Mouse (Mus musculus): ENCODE data around the gene Mapk1ip1l. TPM values are rescaled to one million over a fixed set of nuclear protein-coding genes. Genes with fewer than 3 reads are reported as not detected.
A peak's percentile ranks its signal among the peaks of the same experiment; 100 is the strongest.

Mapk1ip1l gene
- polyA plus RNA-seq (2014; fragmentation: Nextera tagmentation; extraction: Ambion mirVana) = 84.7 and 88.8 TPM in 2 replicates

DNA sequence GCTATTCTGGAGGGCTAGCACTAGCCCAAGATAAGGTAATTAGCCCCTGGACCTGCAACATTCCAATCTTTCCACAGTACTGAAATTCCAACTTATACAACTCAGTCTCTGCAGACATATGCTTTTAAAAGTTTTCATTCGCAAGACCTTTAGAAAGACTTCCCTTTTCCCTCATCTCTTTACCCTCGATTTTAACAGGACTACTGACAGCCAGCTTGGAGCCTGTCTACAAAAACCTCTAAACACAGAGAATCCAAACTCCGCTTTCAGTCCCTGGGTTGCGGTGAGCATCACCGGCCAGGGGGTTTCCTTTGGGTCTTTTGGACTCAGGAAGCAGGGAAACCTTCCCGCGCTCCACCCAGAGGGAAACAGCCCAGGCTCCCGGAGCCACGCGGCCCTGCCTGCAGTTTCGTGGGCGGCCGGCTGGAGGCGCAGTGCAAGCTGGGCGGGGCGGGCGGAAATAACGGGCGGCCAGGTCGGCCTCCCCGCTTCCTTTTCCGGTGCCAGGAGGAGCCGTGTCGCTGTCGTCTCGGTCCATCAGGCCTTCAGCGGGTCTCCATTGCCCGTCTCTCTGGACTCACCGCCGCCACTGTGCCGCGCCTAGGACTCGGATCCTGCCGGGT, at the start of gene Mapk1ip1l:
Gene Mapk1ip1l, plus strand, starts transcription at position 482 of the 623 bp plus-strand sequence.
- ATAC-seq (replicated peaks; ENCODE audit: low FRiP score) = peak; percentile 83
- DNase-seq (ENCODE audit: low spot score) = peak; percentile 95
- Histone ChIP-seq H3K4me2 (peak within 1 kb of the TSS; percentile 93), H3K4me1 (replicated peaks; ENCODE audit: control insufficient read depth, insufficient read depth, low read length) (peaks cover 33% of the 10 kb centered on the region), H3K36me3 (ENCODE audit: control insufficient read depth, insufficient read depth, low read length) (no peaks in the 10 kb centered on the region; the same call in 1 of the 2 replicates), H3K27ac (ENCODE audit: low read depth, low read length) (peak within 1 kb of the TSS; percentile 91), H3K27me3 (replicated peaks; ENCODE audit: control insufficient read depth, insufficient read depth, low read length) (no peaks in the 10 kb centered on the region), H3K9me3 (ENCODE audit: control insufficient read depth, low read length) (no peaks in the 10 kb centered on the region), H3K9ac (ENCODE audit: low read depth, low read length) (peak within 1 kb of the TSS; percentile 93), H3K4me3 (ENCODE audit: low read depth, low read length) (peak within 1 kb of the TSS; percentile 85)
- WGBS = under 1% methylated on average over 34 of the region's 34 CpGs

DNA sequence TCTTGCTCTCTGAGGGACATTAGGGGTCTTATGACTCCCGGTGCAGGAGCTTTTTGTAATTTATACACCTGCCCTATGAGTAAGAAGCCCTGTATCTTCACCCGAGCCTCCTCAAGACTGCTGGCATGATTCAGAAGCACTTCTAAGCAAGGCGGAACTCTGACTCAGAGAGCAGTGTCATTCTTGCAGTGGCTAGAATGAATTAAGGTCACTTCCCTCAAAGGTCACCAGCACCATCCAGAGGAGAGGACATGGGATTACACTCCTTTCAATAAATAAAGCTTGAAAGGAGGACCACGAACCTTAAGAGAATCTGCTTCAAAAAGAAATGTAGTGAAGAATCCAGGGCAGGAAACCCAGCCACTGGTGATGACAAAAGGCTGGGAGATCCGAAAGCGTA, 48.2 kb upstream of the Mapk1ip1l start:
- no peak overlapping the region for H3K4me2 ChIP-seq
- no peak overlapping the region; the same call in 1 of the 2 replicates for H3K27ac ChIP-seq (ENCODE audit: low read depth, low read length)
- DNase-seq (ENCODE audit: low spot score) (no peak), ATAC-seq (replicated peaks; ENCODE audit: low FRiP score) (no peak)
- no peak overlapping the region for H3K9ac ChIP-seq (ENCODE audit: low read depth, low read length)
- no peaks in the 10 kb centered on the region for H3K9me3 ChIP-seq (ENCODE audit: control insufficient read depth, low read length)
- no peaks in the 10 kb centered on the region for H3K27me3 ChIP-seq (replicated peaks; ENCODE audit: control insufficient read depth, insufficient read depth, low read length)
- H3K4me3 ChIP-seq (ENCODE audit: low read depth, low read length) = no peak overlapping the region
- no peaks in the 10 kb centered on the region for H3K4me1 ChIP-seq (replicated peaks; ENCODE audit: control insufficient read depth, insufficient read depth, low read length)
- WGBS = 85% methylated on average over 6 of the region's 6 CpGs
- H3K36me3 ChIP-seq (ENCODE audit: control insufficient read depth, insufficient read depth, low read length) = peaks cover 38% of the 10 kb centered on the region

GRCm38 (mm10) chr14:47264866-47265265, 33.2 kb upstream of the Mapk1ip1l start:
- Histone ChIP-seq H3K27me3 (replicated peaks; ENCODE audit: control insufficient read depth, insufficient read depth, low read length) (no peaks in the 10 kb centered on the region), H3K9ac (ENCODE audit: low read depth, low read length) (no peak overlapping the region), H3K36me3 (ENCODE audit: control insufficient read depth, insufficient read depth, low read length) (peaks cover 35% of the 10 kb centered on the region), H3K4me1 (replicated peaks; ENCODE audit: control insufficient read depth, insufficient read depth, low read length) (no peaks in the 10 kb centered on the region), H3K4me3 (ENCODE audit: low read depth, low read length) (no peak overlapping the region), H3K27ac (ENCODE audit: low read depth, low read length) (no peak overlapping the region), H3K4me2 (no peak overlapping the region), H3K9me3 (ENCODE audit: control insufficient read depth, low read length) (no peaks in the 10 kb centered on the region)
- ATAC-seq (replicated peaks; ENCODE audit: low FRiP score) = no peak
- DNase-seq (ENCODE audit: low spot score) = no peak
- 93% methylated on average over 3 of the region's 3 CpGs for WGBS

GRCm38 (mm10) chr14:47265829-47266228, 32.2 kb upstream of the Mapk1ip1l start:
- Histone ChIP-seq H3K27me3 (replicated peaks; ENCODE audit: control insufficient read depth, insufficient read depth, low read length) (no peaks in the 10 kb centered on the region), H3K9me3 (ENCODE audit: control insufficient read depth, low read length) (no peaks in the 10 kb centered on the region), H3K4me2 (no peak overlapping the region), H3K9ac (ENCODE audit: low read depth, low read length) (no peak overlapping the region), H3K36me3 (ENCODE audit: control insufficient read depth, insufficient read depth, low read length) (peaks cover 34% of the 10 kb centered on the region), H3K4me3 (ENCODE audit: low read depth, low read length) (no peak overlapping the region), H3K27ac (ENCODE audit: low read depth, low read length) (no peak overlapping the region), H3K4me1 (replicated peaks; ENCODE audit: control insufficient read depth, insufficient read depth, low read length) (no peaks in the 10 kb centered on the region)
- ATAC-seq (replicated peaks; ENCODE audit: low FRiP score) (no peak), DNase-seq (ENCODE audit: low spot score) (no peak)
- WGBS = 90% methylated on average over 8 of the region's 8 CpGs

GRCm38 (mm10) chr14:47269056-47269455, 29.0 kb upstream of the Mapk1ip1l start:
- Histone ChIP-seq H3K27me3 (replicated peaks; ENCODE audit: control insufficient read depth, insufficient read depth, low read length) (no peaks in the 10 kb centered on the region), H3K9me3 (ENCODE audit: control insufficient read depth, low read length) (no peaks in the 10 kb centered on the region), H3K4me2 (no peak overlapping the region), H3K4me3 (ENCODE audit: low read depth, low read length) (no peak overlapping the region), H3K9ac (ENCODE audit: low read depth, low read length) (no peak overlapping the region), H3K36me3 (ENCODE audit: control insufficient read depth, insufficient read depth, low read length) (peaks cover 36% of the 10 kb centered on the region), H3K27ac (ENCODE audit: low read depth, low read length) (no peak overlapping the region), H3K4me1 (replicated peaks; ENCODE audit: control insufficient read depth, insufficient read depth, low read length) (no peaks in the 10 kb centered on the region)
- no peak for DNase-seq (ENCODE audit: low spot score)
- 95% methylated on average over 4 of the region's 4 CpGs for WGBS
- ATAC-seq (replicated peaks; ENCODE audit: low FRiP score) = no peak

GRCm38 (mm10) chr14:47269706-47270105, 28.4 kb upstream of the Mapk1ip1l start:
- H3K27me3 ChIP-seq (replicated peaks; ENCODE audit: control insufficient read depth, insufficient read depth, low read length) = no peaks in the 10 kb centered on the region
- no peak overlapping the region for H3K4me2 ChIP-seq
- no peak overlapping the region for H3K9ac ChIP-seq (ENCODE audit: low read depth, low read length)
- ATAC-seq (replicated peaks; ENCODE audit: low FRiP score) (no peak), DNase-seq (ENCODE audit: low spot score) (no peak)
- H3K4me1 ChIP-seq (replicated peaks; ENCODE audit: control insufficient read depth, insufficient read depth, low read length) = peaks cover 5% of the 10 kb centered on the region; the same call in 1 of the 2 replicates
- peaks cover 38% of the 10 kb centered on the region for H3K36me3 ChIP-seq (ENCODE audit: control insufficient read depth, insufficient read depth, low read length)
- no peaks in the 10 kb centered on the region for H3K9me3 ChIP-seq (ENCODE audit: control insufficient read depth, low read length)
- H3K4me3 ChIP-seq (ENCODE audit: low read depth, low read length) = no peak overlapping the region
- WGBS = 94% methylated on average over 2 of the region's 2 CpGs
- H3K27ac ChIP-seq (ENCODE audit: low read depth, low read length) = no peak overlapping the region

GRCm38 (mm10) chr14:47273751-47274150, 24.3 kb upstream of the Mapk1ip1l start:
- H3K4me1 ChIP-seq (replicated peaks; ENCODE audit: control insufficient read depth, insufficient read depth, low read length) = peaks cover 13% of the 10 kb centered on the region
- no peaks in the 10 kb centered on the region for H3K27me3 ChIP-seq (replicated peaks; ENCODE audit: control insufficient read depth, insufficient read depth, low read length)
- 92% methylated on average over 3 of the region's 3 CpGs for WGBS
- peaks cover 23% of the 10 kb centered on the region for H3K36me3 ChIP-seq (ENCODE audit: control insufficient read depth, insufficient read depth, low read length)
- no peak for ATAC-seq (replicated peaks; ENCODE audit: low FRiP score)
- H3K27ac ChIP-seq (ENCODE audit: low read depth, low read length) = no peak overlapping the region
- H3K4me2 ChIP-seq = no peak overlapping the region
- H3K9ac ChIP-seq (ENCODE audit: low read depth, low read length) = no peak overlapping the region
- no peaks in the 10 kb centered on the region for H3K9me3 ChIP-seq (ENCODE audit: control insufficient read depth, low read length)
- no peak for DNase-seq (ENCODE audit: low spot score)
- H3K4me3 ChIP-seq (ENCODE audit: low read depth, low read length) = no peak overlapping the region

- H3K4me3 ChIP-seq (ENCODE audit: low read depth, low read length) = peak overlapping the region; percentile 91
- H3K27ac ChIP-seq (ENCODE audit: low read depth, low read length) = peak overlapping the region; percentile 41; the same call in 1 of the 2 replicates
- WGBS = 17% methylated on average over 3 of the region's 3 CpGs
- peak overlapping the region; percentile 96 for H3K9ac ChIP-seq (ENCODE audit: low read depth, low read length)
- peak overlapping the region; percentile 83 for H3K4me2 ChIP-seq
- H3K9me3 ChIP-seq (ENCODE audit: control insufficient read depth, low read length) = no peaks in the 10 kb centered on the region
- peak; percentile 48 for ATAC-seq (replicated peaks; ENCODE audit: low FRiP score)
- DNase-seq (ENCODE audit: low spot score) = no peak
- peaks cover 13% of the 10 kb centered on the region for H3K4me1 ChIP-seq (replicated peaks; ENCODE audit: control insufficient read depth, insufficient read depth, low read length)
- H3K36me3 ChIP-seq (ENCODE audit: control insufficient read depth, insufficient read depth, low read length) = peaks cover 10% of the 10 kb centered on the region; the same call in 1 of the 2 replicates
- no peaks in the 10 kb centered on the region for H3K27me3 ChIP-seq (replicated peaks; ENCODE audit: control insufficient read depth, insufficient read depth, low read length)
Measured at GRCm38 (mm10) chr14:47275417-47275816, 22.6 kb upstream of the Mapk1ip1l start.

- 1% methylated on average over 22 of the region's 22 CpGs for WGBS
- Histone ChIP-seq H3K4me3 (ENCODE audit: low read depth, low read length) (peak overlapping the region; percentile 91), H3K36me3 (ENCODE audit: control insufficient read depth, insufficient read depth, low read length) (peaks cover 7% of the 10 kb centered on the region; the same call in 1 of the 2 replicates), H3K27me3 (replicated peaks; ENCODE audit: control insufficient read depth, insufficient read depth, low read length) (no peaks in the 10 kb centered on the region), H3K4me2 (peak overlapping the region; percentile 83), H3K9ac (ENCODE audit: low read depth, low read length) (peak overlapping the region; percentile 96), H3K27ac (ENCODE audit: low read depth, low read length) (peak overlapping the region; percentile 97), H3K4me1 (replicated peaks; ENCODE audit: control insufficient read depth, insufficient read depth, low read length) (peaks cover 13% of the 10 kb centered on the region), H3K9me3 (ENCODE audit: control insufficient read depth, low read length) (no peaks in the 10 kb centered on the region)
- peak; percentile 16 for ATAC-seq (replicated peaks; ENCODE audit: low FRiP score)
- no peak for DNase-seq (ENCODE audit: low spot score)
Measured at GRCm38 (mm10) chr14:47276036-47276603, 21.9 kb upstream of the Mapk1ip1l start.

Measured in liver, embryonic 11.5 days (tissue).